Mouse (Mus musculus): Measurements from ENCODE around the gene Olfr1135. TPM values are rescaled to one million over a fixed set of nuclear protein-coding genes. Genes with fewer than 3 reads are reported as not detected.

Gene Olfr1135
- polyA plus RNA-seq (2016; fragmentation: Nextera tagmentation; extraction: Ambion mirVana), result not detected in 2 replicates

GRCm38 (mm10) chr2:87673564-87673963, at the start of gene Olfr1135:
Gene Olfr1135 (minus strand): TSS chr2:87673664.
- no peak within 1 kb of the TSS for H3K27ac ChIP-seq
- ATAC-seq (ENCODE audit: insufficient number of reproducible peaks, insufficient read depth, low FRiP score, low TSS enrichment, low read depth), result no peak
- WGBS, result 29% methylated on average over 1 of the region's 1 CpGs
- no peaks in the 10 kb centered on the region for H3K27me3 ChIP-seq
- no peak within 1 kb of the TSS for H3K4me2 ChIP-seq
- H3K4me1 ChIP-seq (replicated peaks), result no peaks in the 10 kb centered on the region
- no peaks in the 10 kb centered on the region for H3K9me3 ChIP-seq
- no peak within 1 kb of the TSS for H3K9ac ChIP-seq (replicated peaks)
- no peak within 1 kb of the TSS for H3K4me3 ChIP-seq (replicated peaks)
- no peaks in the 10 kb centered on the region for H3K36me3 ChIP-seq

- no peak within 1 kb of the TSS for H3K4me2 ChIP-seq
- H3K27me3 ChIP-seq, result no peaks in the 10 kb centered on the region
- H3K9ac ChIP-seq (replicated peaks), result no peak within 1 kb of the TSS
- H3K27ac ChIP-seq, result no peak within 1 kb of the TSS
- H3K4me1 ChIP-seq (replicated peaks), result no peaks in the 10 kb centered on the region
- no peak within 1 kb of the TSS for H3K4me3 ChIP-seq (replicated peaks)
- H3K9me3 ChIP-seq, result no peaks in the 10 kb centered on the region
- H3K36me3 ChIP-seq, result no peaks in the 10 kb centered on the region
- ATAC-seq (ENCODE audit: insufficient number of reproducible peaks, insufficient read depth, low FRiP score, low TSS enrichment, low read depth), result no peak
Observed at GRCm38 (mm10) chr2:87713079-87713478, 39.6 kb upstream of the Olfr1135 start, which contains the start of gene Olfr1137. Gene Olfr1137 (minus strand): TSS chr2:87713179.

- no peak within 1 kb of the TSS for H3K4me3 ChIP-seq (replicated peaks)
- no peak within 1 kb of the TSS for H3K27ac ChIP-seq
- no peaks in the 10 kb centered on the region for H3K27me3 ChIP-seq
- no peak within 1 kb of the TSS for H3K4me2 ChIP-seq
- no peaks in the 10 kb centered on the region for H3K9me3 ChIP-seq
- no peak for ATAC-seq (ENCODE audit: insufficient number of reproducible peaks, insufficient read depth, low FRiP score, low TSS enrichment, low read depth)
- no peaks in the 10 kb centered on the region for H3K36me3 ChIP-seq
- H3K9ac ChIP-seq (replicated peaks), result no peak within 1 kb of the TSS
- H3K4me1 ChIP-seq (replicated peaks), result no peaks in the 10 kb centered on the region
Observed at GRCm38 (mm10) chr2:87693847-87694246, 20.4 kb upstream of the Olfr1135 start, which contains the start of gene Olfr1136. Gene Olfr1136 (minus strand): TSS chr2:87693947.

- ATAC-seq (ENCODE audit: insufficient number of reproducible peaks, insufficient read depth, low FRiP score, low TSS enrichment, low read depth), result no peak
- Histone ChIP-seq H3K36me3 (no peaks in the 10 kb centered on the region), H3K9me3 (no peaks in the 10 kb centered on the region), H3K27ac (no peak within 1 kb of the TSS), H3K4me2 (no peak within 1 kb of the TSS), H3K9ac (replicated peaks) (no peak within 1 kb of the TSS), H3K27me3 (no peaks in the 10 kb centered on the region), H3K4me1 (replicated peaks) (no peaks in the 10 kb centered on the region), H3K4me3 (replicated peaks) (no peak within 1 kb of the TSS)
- WGBS, result 83% methylated on average over 2 of the region's 2 CpGs
Observed at GRCm38 (mm10) chr2:87658360-87658759, 15.1 kb downstream of the Olfr1135 start, which contains the start of gene Olfr1134. Gene Olfr1134 (minus strand): TSS chr2:87658460.

GRCm38 (mm10) chr2:87647274-87647673, 26.2 kb downstream of the Olfr1135 start, which contains the start of gene Olfr1133:
Gene Olfr1133 (minus strand): TSS chr2:87647374.
- no peak for ATAC-seq (ENCODE audit: insufficient number of reproducible peaks, insufficient read depth, low FRiP score, low TSS enrichment, low read depth)
- no peak within 1 kb of the TSS for H3K9ac ChIP-seq (replicated peaks)

GRCm38 (mm10) chr2:87642441-87642840, 31.0 kb downstream of the Olfr1135 start:
- H3K9ac ChIP-seq (replicated peaks), result no peak overlapping the region
- no peak for ATAC-seq (ENCODE audit: insufficient number of reproducible peaks, insufficient read depth, low FRiP score, low TSS enrichment, low read depth)

More at GRCm38 (mm10) chr2:87647274-87647673, 26.2 kb downstream of the Olfr1135 start, which contains the start of gene Olfr1133:
- no peaks in the 10 kb centered on the region for H3K9me3 ChIP-seq
- no peak within 1 kb of the TSS for H3K4me2 ChIP-seq
- no peaks in the 10 kb centered on the region for H3K27me3 ChIP-seq
- H3K36me3 ChIP-seq, result no peaks in the 10 kb centered on the region
- H3K4me3 ChIP-seq (replicated peaks), result no peak within 1 kb of the TSS
- no peaks in the 10 kb centered on the region for H3K4me1 ChIP-seq (replicated peaks)
- H3K27ac ChIP-seq, result no peak within 1 kb of the TSS

GRCm38 (mm10) chr2:87637435-87637834, 36.0 kb downstream of the Olfr1135 start, which contains the start of gene Olfr1132:
Gene Olfr1132 (minus strand): TSS chr2:87637535.
- H3K27me3 ChIP-seq, result no peaks in the 10 kb centered on the region
- no peak within 1 kb of the TSS for H3K9ac ChIP-seq (replicated peaks)
- ATAC-seq (ENCODE audit: insufficient number of reproducible peaks, insufficient read depth, low FRiP score, low TSS enrichment, low read depth), result no peak
- H3K4me3 ChIP-seq (replicated peaks), result no peak within 1 kb of the TSS
- H3K36me3 ChIP-seq, result no peaks in the 10 kb centered on the region
- H3K4me1 ChIP-seq (replicated peaks), result no peaks in the 10 kb centered on the region
- H3K9me3 ChIP-seq, result no peaks in the 10 kb centered on the region
- H3K27ac ChIP-seq, result no peak within 1 kb of the TSS
- H3K4me2 ChIP-seq, result no peak within 1 kb of the TSS

More at GRCm38 (mm10) chr2:87642441-87642840, 31.0 kb downstream of the Olfr1135 start:
- no peaks in the 10 kb centered on the region for H3K9me3 ChIP-seq
- no peak overlapping the region for H3K27ac ChIP-seq
- no peaks in the 10 kb centered on the region for H3K4me1 ChIP-seq (replicated peaks)
- H3K27me3 ChIP-seq, result no peaks in the 10 kb centered on the region
- no peak overlapping the region for H3K4me3 ChIP-seq (replicated peaks)
- no peaks in the 10 kb centered on the region for H3K36me3 ChIP-seq
- no peak overlapping the region for H3K4me2 ChIP-seq

GRCm38 (mm10) chr2:87626804-87627203, 46.7 kb downstream of the Olfr1135 start, which contains the start of gene Olfr1131:
Gene Olfr1131 (plus strand): TSS chr2:87627104.
- H3K27me3 ChIP-seq, result no peaks in the 10 kb centered on the region
- no peaks in the 10 kb centered on the region for H3K36me3 ChIP-seq
- no peak within 1 kb of the TSS for H3K4me3 ChIP-seq (replicated peaks)
- no peaks in the 10 kb centered on the region for H3K4me1 ChIP-seq (replicated peaks)
- H3K27ac ChIP-seq, result no peak within 1 kb of the TSS
- H3K9ac ChIP-seq (replicated peaks), result no peak within 1 kb of the TSS
- H3K4me2 ChIP-seq, result no peak within 1 kb of the TSS
- WGBS, result 68% methylated on average over 3 of the region's 3 CpGs
- no peak for ATAC-seq (ENCODE audit: insufficient number of reproducible peaks, insufficient read depth, low FRiP score, low TSS enrichment, low read depth)
- H3K9me3 ChIP-seq, result no peaks in the 10 kb centered on the region

Other genes starting within 250 kb of the Olfr1135 start
- 0.08 and 0.09 TPM in 2 replicates for gene Olfr1124, start 243.4 kb downstream of the Olfr1135 start, polyA plus RNA-seq (2016; fragmentation: Nextera tagmentation; extraction: Ambion mirVana)
- gene Olfr1126, start 219.7 kb downstream of the Olfr1135 start, polyA plus RNA-seq (2016; fragmentation: Nextera tagmentation; extraction: Ambion mirVana), result not detected in 2 replicates
- not detected in 2 replicates for gene Pramel7, start 176.6 kb downstream of the Olfr1135 start, polyA plus RNA-seq (2016; fragmentation: Nextera tagmentation; extraction: Ambion mirVana)
- gene Pramel6, start 167.1 kb downstream of the Olfr1135 start, polyA plus RNA-seq (2016; fragmentation: Nextera tagmentation; extraction: Ambion mirVana), result not detected in 2 replicates
- gene Olfr153, start 141.9 kb downstream of the Olfr1135 start, polyA plus RNA-seq (2016; fragmentation: Nextera tagmentation; extraction: Ambion mirVana), result not detected in 2 replicates
- not detected in 2 replicates for gene Olfr1128, start 128.1 kb downstream of the Olfr1135 start, polyA plus RNA-seq (2016; fragmentation: Nextera tagmentation; extraction: Ambion mirVana)
- gene Olfr1129, start 99.8 kb downstream of the Olfr1135 start, polyA plus RNA-seq (2016; fragmentation: Nextera tagmentation; extraction: Ambion mirVana), result not detected in 2 replicates
- not detected in 2 replicates for gene Olfr1130, start 67.5 kb downstream of the Olfr1135 start, polyA plus RNA-seq (2016; fragmentation: Nextera tagmentation; extraction: Ambion mirVana)
- gene Olfr1131, start 46.6 kb downstream of the Olfr1135 start, polyA plus RNA-seq (2016; fragmentation: Nextera tagmentation; extraction: Ambion mirVana), result not detected in 2 replicates
- gene Olfr1132, start 36.1 kb downstream of the Olfr1135 start, polyA plus RNA-seq (2016; fragmentation: Nextera tagmentation; extraction: Ambion mirVana), result not detected in 2 replicates
- gene Olfr1133, start 26.3 kb downstream of the Olfr1135 start, polyA plus RNA-seq (2016; fragmentation: Nextera tagmentation; extraction: Ambion mirVana), result not detected in 2 replicates
- not detected in 2 replicates for gene Olfr1134, start 15.2 kb downstream of the Olfr1135 start, polyA plus RNA-seq (2016; fragmentation: Nextera tagmentation; extraction: Ambion mirVana)
- not detected in 2 replicates for gene Olfr1136, start 20.3 kb upstream of the Olfr1135 start, polyA plus RNA-seq (2016; fragmentation: Nextera tagmentation; extraction: Ambion mirVana)
- gene Olfr1137, start 39.5 kb upstream of the Olfr1135 start, polyA plus RNA-seq (2016; fragmentation: Nextera tagmentation; extraction: Ambion mirVana), result not detected in 2 replicates
- gene Olfr1138, start 66.3 kb upstream of the Olfr1135 start, polyA plus RNA-seq (2016; fragmentation: Nextera tagmentation; extraction: Ambion mirVana), result not detected in 2 replicates
- not detected in 2 replicates for gene Olfr1140, start 70.1 kb upstream of the Olfr1135 start, polyA plus RNA-seq (2016; fragmentation: Nextera tagmentation; extraction: Ambion mirVana)
- not detected in 2 replicates for gene Olfr1141, start 80.3 kb upstream of the Olfr1135 start, polyA plus RNA-seq (2016; fragmentation: Nextera tagmentation; extraction: Ambion mirVana)
- not detected in 2 replicates for gene Olfr152, start 105.8 kb upstream of the Olfr1135 start, polyA plus RNA-seq (2016; fragmentation: Nextera tagmentation; extraction: Ambion mirVana)
- gene Olfr1143, start 126.9 kb upstream of the Olfr1135 start, polyA plus RNA-seq (2016; fragmentation: Nextera tagmentation; extraction: Ambion mirVana), result not detected in 2 replicates
- not detected in 2 replicates for gene Olfr1145, start 136.2 kb upstream of the Olfr1135 start, polyA plus RNA-seq (2016; fragmentation: Nextera tagmentation; extraction: Ambion mirVana)
- gene Olfr1148, start 156.9 kb upstream of the Olfr1135 start, polyA plus RNA-seq (2016; fragmentation: Nextera tagmentation; extraction: Ambion mirVana), result not detected in 2 replicates
- not detected in 2 replicates for gene Olfr1150-ps1, start 170.3 kb upstream of the Olfr1135 start, polyA plus RNA-seq (2016; fragmentation: Nextera tagmentation; extraction: Ambion mirVana)
- not detected in 2 replicates for gene Olfr1151, start 182.2 kb upstream of the Olfr1135 start, polyA plus RNA-seq (2016; fragmentation: Nextera tagmentation; extraction: Ambion mirVana)
- gene Olfr1152, start 192.8 kb upstream of the Olfr1135 start, polyA plus RNA-seq (2016; fragmentation: Nextera tagmentation; extraction: Ambion mirVana), result not detected in 2 replicates
- not detected in 2 replicates for gene Olfr1153, start 221.3 kb upstream of the Olfr1135 start, polyA plus RNA-seq (2016; fragmentation: Nextera tagmentation; extraction: Ambion mirVana)
- gene Olfr1154, start 231.5 kb upstream of the Olfr1135 start, polyA plus RNA-seq (2016; fragmentation: Nextera tagmentation; extraction: Ambion mirVana), result not detected in 2 replicates

Measured in limb, embryonic 12.5 days (tissue).